Mouse (Mus musculus): ENCODE measurements around the gene Ssc5d. TPM values are rescaled to one million over a fixed set of nuclear protein-coding genes. Genes with fewer than 3 reads are reported as not detected.
A peak's percentile ranks its signal among the peaks of the same experiment; 100 is the strongest.

The Ssc5d gene
- polyA plus RNA-seq, 2 experiments: 0.03 to 0.12 TPM

- ATAC-seq (ENCODE audit: insufficient read depth): no peak
- no peaks in the 10 kb centered on the region for H3K9me3 ChIP-seq (ENCODE audit: control insufficient read depth, low read length)
- TF ChIP-seq EP300 (IDR thresholded peaks at IDR 0.05; ENCODE audit: low read depth) (no peak), CTCF (IDR thresholded peaks at IDR 0.05; ENCODE audit: low read depth) (no peak)
Measured at GRCm38 (mm10) chr7:4937392-4937791, 11.8 kb downstream of the Ssc5d start.

GRCm38 (mm10) chr7:4938456-4938855 lies 12.9 kb downstream of the Ssc5d start:
- DNase-seq (ENCODE audit: low read depth in 3 of 3, low spot score in 3 of 3): peak; percentile 43 to 46 (median 45)
- 42% methylated on average over 2 of the region's 2 CpGs for WGBS (ENCODE audit: insufficient replicate concordance)
- TF ChIP-seq EP300 (IDR thresholded peaks at IDR 0.05; ENCODE audit: low read depth) (no peak), CTCF (IDR thresholded peaks at IDR 0.05; ENCODE audit: low read depth) (peak; percentile 96)
- ATAC-seq (ENCODE audit: insufficient read depth): peak; percentile 19; the same call in 1 of the 2 replicates
- Histone ChIP-seq H3K36me3 (replicated peaks; ENCODE audit: control insufficient read depth, insufficient read depth, low read depth) (no peaks in the 10 kb centered on the region), H3K9ac (replicated peaks) (no peak overlapping the region), H3K4me3 (ENCODE audit: insufficient read depth in 1 of 2, low read depth in 2 of 2, low read length in 2 of 2) (no peak overlapping the region), H3K27me3 (ENCODE audit: control insufficient read depth, insufficient read depth, low read length) (no peaks in the 10 kb centered on the region), H3K4me1 (replicated peaks; ENCODE audit: control insufficient read depth in 2 of 2, insufficient read depth in 2 of 2, low read length in 1 of 2) (0 out of 4 replicates have a peak, but pooled peaks cover 0 to 2% of the 10 kb centered on the region in 2 experiments), H3K4me2 (ENCODE audit: low read depth) (no peak overlapping the region), H3K27ac (no peak overlapping the region), H3K9me3 (ENCODE audit: control insufficient read depth, low read length) (no peaks in the 10 kb centered on the region)

More at GRCm38 (mm10) chr7:4937392-4937791, 11.8 kb downstream of the Ssc5d start:
- DNase-seq (ENCODE audit: low read depth in 3 of 3, low spot score in 3 of 3): no peak
- no peaks in the 10 kb centered on the region for H3K27me3 ChIP-seq (ENCODE audit: control insufficient read depth, insufficient read depth, low read length)
- no peak overlapping the region for H3K4me2 ChIP-seq (ENCODE audit: low read depth)
- no peaks in the 10 kb centered on the region for H3K36me3 ChIP-seq (replicated peaks; ENCODE audit: control insufficient read depth, insufficient read depth, low read depth)
- 59% methylated on average over 10 of the region's 11 CpGs for WGBS (ENCODE audit: insufficient replicate concordance)
- H3K4me3 ChIP-seq (ENCODE audit: insufficient read depth in 1 of 2, low read depth in 2 of 2, low read length in 2 of 2): no peak overlapping the region
- H3K9ac ChIP-seq (replicated peaks): no peak overlapping the region
- no peaks in the 10 kb centered on the region for H3K4me1 ChIP-seq (replicated peaks; ENCODE audit: control insufficient read depth in 2 of 2, insufficient read depth in 2 of 2, low read length in 1 of 2)
- no peak overlapping the region for H3K27ac ChIP-seq

GRCm38 (mm10) chr7:4940068-4940479 lies 14.5 kb downstream of the Ssc5d start:
- Histone ChIP-seq H3K27ac (no peak overlapping the region), H3K36me3 (replicated peaks; ENCODE audit: control insufficient read depth, insufficient read depth, low read depth) (no peaks in the 10 kb centered on the region), H3K4me2 (ENCODE audit: low read depth) (no peak overlapping the region), H3K4me1 (replicated peaks; ENCODE audit: control insufficient read depth in 2 of 2, insufficient read depth in 2 of 2, low read length in 1 of 2) (0 out of 4 replicates have a peak, but pooled peaks cover 0 to 2% of the 10 kb centered on the region in 2 experiments), H3K9me3 (ENCODE audit: control insufficient read depth, low read length) (no peaks in the 10 kb centered on the region), H3K9ac (replicated peaks) (no peak overlapping the region), H3K27me3 (ENCODE audit: control insufficient read depth, insufficient read depth, low read length) (no peaks in the 10 kb centered on the region), H3K4me3 (ENCODE audit: insufficient read depth in 1 of 2, low read depth in 2 of 2, low read length in 2 of 2) (no peak overlapping the region)
- ATAC-seq (ENCODE audit: insufficient read depth) (0 out of 2 replicates have a peak, but pooled peaks have one; percentile 32), DNase-seq (ENCODE audit: low read depth in 3 of 3, low spot score in 3 of 3) (peak; percentile 52 to 62 (median 54))
- TF ChIP-seq EP300 (IDR thresholded peaks at IDR 0.05; ENCODE audit: low read depth) (no peak), CTCF (IDR thresholded peaks at IDR 0.05; ENCODE audit: low read depth) (peak; percentile 91)
- WGBS (ENCODE audit: insufficient replicate concordance): 13% methylated on average over 9 of the region's 9 CpGs

- Histone ChIP-seq H3K36me3 (replicated peaks; ENCODE audit: control insufficient read depth, insufficient read depth, low read depth) (no peaks in the 10 kb centered on the region), H3K4me3 (ENCODE audit: insufficient read depth in 1 of 2, low read depth in 2 of 2, low read length in 2 of 2) (no peak overlapping the region), H3K4me1 (replicated peaks; ENCODE audit: control insufficient read depth in 2 of 2, insufficient read depth in 2 of 2, low read length in 1 of 2) (0 out of 4 replicates have a peak, but pooled peaks cover 0 to 2% of the 10 kb centered on the region in 2 experiments), H3K9me3 (ENCODE audit: control insufficient read depth, low read length) (no peaks in the 10 kb centered on the region), H3K9ac (replicated peaks) (no peak overlapping the region), H3K27me3 (ENCODE audit: control insufficient read depth, insufficient read depth, low read length) (no peaks in the 10 kb centered on the region), H3K4me2 (ENCODE audit: low read depth) (no peak overlapping the region), H3K27ac (no peak overlapping the region)
- no peak for TF ChIP-seq EP300 (IDR thresholded peaks at IDR 0.05; ENCODE audit: low read depth)
- no peak for TF ChIP-seq CTCF (IDR thresholded peaks at IDR 0.05; ENCODE audit: low read depth)
- WGBS (ENCODE audit: insufficient replicate concordance): 27% methylated on average over 5 of the region's 5 CpGs
- ATAC-seq (ENCODE audit: insufficient read depth): no peak
- DNase-seq (ENCODE audit: low read depth in 3 of 3, low spot score in 3 of 3): no peak
Measured at GRCm38 (mm10) chr7:4942673-4943072, 17.1 kb downstream of the Ssc5d start.

- ATAC-seq (ENCODE audit: insufficient read depth) (peak; percentile 74), DNase-seq (ENCODE audit: low read depth in 3 of 3, low spot score in 3 of 3) (peak; percentile 70 to 77 (median 71))
- Histone ChIP-seq H3K36me3 (replicated peaks; ENCODE audit: control insufficient read depth, insufficient read depth, low read depth) (no peaks in the 10 kb centered on the region), H3K4me3 (ENCODE audit: insufficient read depth in 1 of 2, low read depth in 2 of 2, low read length in 2 of 2) (peak overlapping the region in 1 of 2 experiments; percentile 30; a peak in 3 of 4 replicates), H3K4me2 (ENCODE audit: low read depth) (peak overlapping the region; percentile 55), H3K4me1 (replicated peaks; ENCODE audit: control insufficient read depth in 2 of 2, insufficient read depth in 2 of 2, low read length in 1 of 2) (0 out of 4 replicates have a peak, but pooled peaks cover 0 to 2% of the 10 kb centered on the region in 2 experiments), H3K27ac (no peak overlapping the region), H3K9me3 (ENCODE audit: control insufficient read depth, low read length) (no peaks in the 10 kb centered on the region), H3K27me3 (ENCODE audit: control insufficient read depth, insufficient read depth, low read length) (no peaks in the 10 kb centered on the region), H3K9ac (replicated peaks) (no peak overlapping the region)
- 10% methylated on average over 15 of the region's 15 CpGs for WGBS (ENCODE audit: insufficient replicate concordance)
- TF ChIP-seq EP300 (IDR thresholded peaks at IDR 0.05; ENCODE audit: low read depth) (no peak), CTCF (IDR thresholded peaks at IDR 0.05; ENCODE audit: low read depth) (peak; percentile 96)
Measured at GRCm38 (mm10) chr7:4943223-4943815, 17.7 kb downstream of the Ssc5d start.

All from liver, embryonic 14.5 days (tissue).